Mouse (Mus musculus) spleen, postnatal 10 days (tissue): Measurements from ENCODE around the gene Ext2.

ENCODE experiments used
- DNase-seq, 2 experiments: peaks; one replicate each; pipeline ENCODE4 v3.0.0; 2021 to 2022; ENCODE audit warnings: low spot score in 2 of 2

Gene Ext2

DNA sequence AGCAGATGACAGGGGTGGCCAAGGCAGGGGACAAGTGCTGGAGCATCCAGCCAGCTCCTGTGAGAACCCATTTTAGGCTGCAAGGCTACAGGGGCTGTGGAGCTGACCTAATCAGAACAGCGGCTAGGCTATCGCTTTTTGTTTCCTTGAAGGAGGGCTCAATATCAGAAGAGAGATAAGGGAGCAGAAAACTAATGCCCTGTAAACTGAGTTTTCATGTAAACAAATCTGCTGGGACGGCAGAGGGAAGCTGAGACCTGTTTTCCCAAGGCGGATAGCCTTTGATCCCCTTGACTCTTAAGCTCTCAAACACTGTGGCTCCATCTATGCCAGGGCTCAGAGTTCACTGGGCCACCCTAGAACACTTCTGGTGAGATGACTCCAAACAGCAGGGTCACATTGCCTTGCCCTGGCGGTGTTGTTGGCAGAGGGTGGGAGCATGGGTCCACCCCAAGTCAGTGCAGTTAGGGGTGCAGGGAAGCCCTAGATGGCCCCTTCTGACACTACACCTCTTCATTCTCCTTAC, 83.3 kb downstream of the Ext2 start:
- DNase-seq: no peak

DNA sequence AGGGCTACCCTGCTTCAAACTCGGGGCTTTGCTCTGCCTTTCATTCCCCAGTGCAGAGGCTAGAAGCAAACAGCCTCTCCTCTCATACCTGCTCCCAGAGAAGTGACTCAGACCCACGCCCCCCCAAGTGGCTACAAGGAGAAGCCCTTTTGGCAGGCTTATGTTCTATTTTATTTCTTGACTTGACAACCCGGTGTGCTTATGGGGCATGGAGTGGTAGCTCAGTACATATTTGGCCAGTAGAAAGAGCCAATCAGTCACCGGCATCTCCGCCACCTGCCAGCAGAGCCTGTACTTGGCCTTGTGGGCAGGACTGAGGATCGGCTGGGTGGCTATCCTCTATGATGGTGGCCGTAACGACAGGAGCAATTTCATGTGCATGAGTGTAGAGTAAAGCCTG, 85.2 kb downstream of the Ext2 start:
- DNase-seq: no peak

DNA sequence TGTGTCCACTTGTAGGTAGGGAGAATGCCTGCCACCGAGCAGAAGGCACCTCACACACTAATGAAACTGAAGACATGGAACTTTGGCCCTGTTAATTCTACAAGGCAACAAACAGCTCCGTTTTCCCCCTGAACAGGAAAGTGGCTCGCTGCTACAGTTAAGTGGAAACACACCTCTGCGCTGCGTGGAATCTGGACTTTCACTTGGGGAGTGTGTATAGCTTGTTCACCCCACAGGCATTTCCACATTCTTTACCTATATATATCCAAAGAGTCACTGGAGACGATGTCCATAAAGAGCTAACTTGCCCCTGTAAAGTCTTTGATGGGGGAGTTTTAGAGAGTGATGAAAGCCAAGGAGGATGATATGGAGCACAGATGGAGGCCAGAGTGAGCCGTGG, 89.7 kb downstream of the Ext2 start:
- DNase-seq: no peak

DNA sequence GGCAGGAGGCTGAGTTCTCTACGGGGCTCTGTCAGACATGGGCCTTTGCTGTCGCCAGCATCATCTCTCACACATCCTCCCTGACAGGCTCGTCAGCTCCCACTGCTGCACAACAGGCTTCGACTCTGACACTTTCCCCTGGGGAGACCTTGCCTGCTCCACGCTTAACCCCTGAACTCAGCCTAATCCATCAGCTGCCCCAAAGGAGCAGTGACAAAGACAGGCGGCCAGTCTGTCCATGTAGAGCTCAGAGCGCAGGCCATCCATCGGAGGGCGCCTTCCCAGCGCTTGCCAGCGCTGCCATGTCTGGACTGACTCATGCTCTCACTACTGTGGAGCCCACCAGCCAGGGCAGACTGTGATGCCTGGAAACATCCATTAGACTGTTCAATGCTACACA, 92.8 kb downstream of the Ext2 start:
- DNase-seq: no peak

DNA sequence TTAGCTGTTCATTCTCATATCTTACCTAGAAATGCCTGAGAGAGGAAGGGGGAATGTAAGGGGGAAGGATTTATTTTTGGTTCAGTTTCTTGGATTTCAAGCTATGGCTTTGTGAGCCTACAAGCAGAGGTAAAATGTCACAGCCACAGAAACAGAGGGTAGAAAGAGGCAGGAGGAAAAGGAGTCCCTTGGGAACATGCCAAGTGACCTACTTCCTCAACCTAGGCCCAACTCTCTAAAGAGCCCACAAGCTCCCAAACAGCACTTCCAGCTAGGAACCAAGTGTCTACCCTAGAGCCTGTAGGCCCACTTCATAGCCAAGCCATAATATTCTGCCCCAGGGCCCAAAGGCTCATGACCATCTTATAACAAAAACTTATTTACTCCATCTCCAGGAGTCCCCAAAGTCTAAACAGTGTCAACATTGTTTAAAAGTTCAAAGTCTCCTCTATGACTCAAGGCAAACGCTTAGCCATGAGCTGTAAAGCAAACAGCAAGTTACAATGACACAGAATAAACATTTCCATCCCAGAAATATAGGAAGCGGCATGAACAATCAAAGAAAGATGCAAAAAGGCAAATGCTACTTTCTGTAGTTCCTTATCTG, 99.1 kb downstream of the Ext2 start:
- DNase-seq: no peak

DNA sequence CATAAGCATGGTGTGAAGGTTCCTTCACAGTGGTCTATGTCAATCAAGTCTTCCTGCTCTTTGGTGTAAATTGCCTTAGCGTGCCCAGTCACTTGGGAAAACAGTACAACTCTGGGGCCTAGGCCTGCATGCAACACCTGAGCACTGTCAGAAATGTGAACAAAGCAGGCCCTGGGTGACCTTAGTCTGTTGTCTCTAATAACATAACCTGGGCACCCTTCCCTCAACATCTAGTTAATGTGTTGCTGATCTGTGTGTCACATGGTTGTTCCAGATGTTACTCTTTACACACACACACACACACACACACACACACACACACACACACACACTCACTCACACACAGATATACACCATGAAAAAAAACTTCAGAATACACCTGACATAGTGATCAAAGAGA, 101.4 kb downstream of the Ext2 start:
- no peak for DNase-seq

DNA sequence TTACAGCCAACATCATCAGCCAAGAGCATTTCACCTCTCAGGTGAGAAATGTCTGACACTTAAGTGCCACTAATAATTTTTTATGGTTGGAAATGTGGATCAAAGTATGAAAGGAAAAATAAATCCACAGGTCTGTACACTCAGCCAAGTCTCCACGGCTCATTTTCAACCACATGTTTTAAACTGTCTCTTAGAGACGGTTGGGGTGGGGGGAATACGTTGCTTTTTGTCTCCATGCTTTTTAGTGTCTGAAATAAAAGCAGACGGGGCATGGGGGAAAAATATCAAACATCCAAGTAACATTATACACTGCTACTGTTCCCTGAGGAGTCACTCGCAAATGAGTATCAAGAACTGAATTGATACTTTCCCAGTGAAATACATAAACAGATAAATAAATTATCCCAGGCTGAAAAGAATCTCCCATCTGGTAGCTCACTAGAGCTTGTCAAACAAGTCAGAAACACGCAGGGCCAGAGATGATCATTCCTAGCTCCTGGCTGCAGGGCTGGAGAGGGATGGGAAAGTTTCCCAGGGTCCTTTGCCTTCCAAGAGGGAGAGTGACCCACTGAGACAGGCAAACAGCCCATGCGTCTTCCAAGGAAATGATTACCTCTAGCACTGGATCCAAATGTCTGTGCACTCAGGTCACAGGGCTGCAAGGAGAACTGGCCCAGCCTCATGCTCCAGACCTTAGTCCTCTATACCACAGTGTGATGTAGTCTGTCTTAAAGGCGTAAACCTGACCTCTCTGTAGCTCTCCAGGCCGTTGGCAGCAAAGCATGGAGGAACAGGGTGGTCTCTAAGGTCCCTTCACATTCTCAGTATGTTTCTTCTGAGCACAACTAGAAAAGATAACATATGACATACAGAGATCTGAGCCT, 102.3 kb downstream of the Ext2 start:
- DNase-seq: no peak

DNA sequence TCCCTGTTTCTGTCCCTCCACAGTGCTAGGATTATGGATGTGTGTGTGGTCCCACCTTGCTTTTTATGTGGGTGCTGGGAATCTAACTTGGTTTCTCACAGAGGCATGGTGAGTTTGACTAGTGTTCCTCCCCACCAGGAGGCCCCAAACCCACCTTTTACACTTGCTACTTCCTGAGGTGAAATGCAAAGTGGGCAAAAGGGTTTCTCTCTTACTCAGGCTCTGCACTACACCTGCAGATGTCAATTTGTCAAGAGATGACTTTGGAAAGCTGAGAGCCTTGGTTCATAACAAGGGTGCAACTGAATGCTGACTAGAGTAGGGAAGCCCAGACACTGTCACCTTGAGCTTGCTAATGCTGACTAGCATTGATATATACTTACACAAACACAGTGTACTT, 109.1 kb downstream of the Ext2 start:
- no peak for DNase-seq

DNA sequence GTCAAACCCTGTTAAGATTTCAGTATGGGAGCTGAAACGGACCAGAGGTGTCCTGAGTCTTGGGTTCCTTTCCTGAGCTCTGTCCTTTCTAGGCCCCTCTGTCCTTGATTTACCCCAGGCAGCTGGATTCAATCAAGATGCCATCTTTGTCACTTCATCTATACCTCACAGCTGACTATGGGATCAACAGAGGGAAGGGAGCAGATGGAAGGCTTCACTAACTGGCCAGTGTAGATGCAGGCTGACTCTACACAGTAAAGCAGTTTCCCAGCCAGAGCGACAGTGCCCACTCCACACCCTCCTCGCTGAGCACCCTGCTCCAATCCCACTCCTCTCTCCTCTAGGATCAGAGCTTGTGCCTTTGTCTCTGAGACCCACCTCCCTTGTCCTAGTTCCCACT, 110.9 kb downstream of the Ext2 start:
- no peak for DNase-seq

DNA sequence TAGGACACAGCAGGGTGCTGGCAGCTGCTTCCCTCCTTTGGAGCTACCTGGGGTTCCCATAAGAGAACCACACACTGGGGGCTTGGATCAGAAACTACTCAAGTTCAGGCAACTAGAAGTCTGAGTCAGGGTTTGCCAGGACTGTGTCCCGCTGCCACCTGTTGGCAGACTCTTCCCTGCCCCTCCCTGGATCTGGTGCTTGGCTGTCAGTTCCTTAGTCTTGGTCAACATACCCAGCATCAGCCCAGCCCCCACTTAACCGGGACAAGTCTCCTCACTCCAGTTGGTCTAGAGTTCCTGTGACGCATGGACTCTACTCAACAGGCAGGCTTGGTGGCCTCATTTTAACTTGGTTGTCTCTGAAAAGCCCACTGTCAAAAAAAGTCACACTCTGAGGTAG, 112.7 kb downstream of the Ext2 start:
- DNase-seq: no peak

DNA sequence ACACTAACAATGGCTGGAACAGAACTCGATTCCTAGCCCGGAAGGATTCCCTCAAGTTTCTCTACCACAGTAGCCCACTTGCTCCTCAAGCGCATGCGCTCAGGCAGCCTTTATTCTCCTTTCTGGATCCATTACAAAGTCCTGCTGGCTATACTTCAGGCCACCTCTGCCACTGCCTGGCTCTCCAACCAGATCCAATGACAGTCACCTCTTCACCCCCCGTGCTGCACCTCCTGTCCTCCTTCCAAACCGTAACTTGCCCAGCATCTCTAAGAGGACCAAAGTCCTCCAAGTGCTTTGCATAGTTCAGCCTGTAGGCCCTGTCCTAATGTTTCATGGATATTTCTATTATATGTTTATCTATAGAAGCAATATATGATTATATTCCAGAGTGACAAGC, 113.1 kb downstream of the Ext2 start:
- DNase-seq: no peak

DNA sequence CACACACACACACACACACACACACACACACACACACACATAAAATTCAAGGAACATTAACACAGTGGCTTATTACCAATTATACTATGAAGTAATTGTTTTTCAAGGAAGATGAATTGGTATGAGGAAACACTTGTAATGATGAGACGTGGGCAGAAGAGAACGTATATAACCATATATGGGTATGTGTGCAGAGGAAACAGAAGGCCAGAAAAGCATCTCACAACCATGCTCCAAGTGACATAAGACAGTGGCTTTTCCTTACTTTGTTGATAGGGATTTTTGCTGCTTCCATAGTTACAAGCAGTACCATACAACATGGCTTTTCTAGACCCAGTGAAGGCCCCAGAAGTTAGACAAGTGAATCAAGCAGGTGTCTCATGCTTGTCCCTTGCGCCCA, 115.5 kb downstream of the Ext2 start:
- no peak for DNase-seq

DNA sequence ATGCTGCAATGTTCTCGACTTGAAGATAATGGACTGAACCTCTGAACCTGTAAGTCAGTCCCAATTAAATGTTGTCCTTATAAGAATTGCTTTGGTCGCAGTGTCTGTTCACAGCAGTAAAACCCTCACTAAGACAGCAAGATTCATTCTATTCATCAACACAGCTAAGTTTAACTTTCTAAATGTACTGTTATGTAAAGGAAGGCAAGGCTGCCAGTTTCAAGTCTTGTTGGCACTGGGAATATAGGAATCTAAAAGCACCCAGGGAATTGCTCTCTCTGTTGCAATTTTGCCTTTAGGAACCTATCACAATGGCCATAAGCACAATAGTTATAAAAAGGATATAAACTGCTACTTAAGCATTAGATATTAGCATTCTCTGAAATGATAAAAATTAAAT, 116.0 kb downstream of the Ext2 start:
- DNase-seq: no peak

DNA sequence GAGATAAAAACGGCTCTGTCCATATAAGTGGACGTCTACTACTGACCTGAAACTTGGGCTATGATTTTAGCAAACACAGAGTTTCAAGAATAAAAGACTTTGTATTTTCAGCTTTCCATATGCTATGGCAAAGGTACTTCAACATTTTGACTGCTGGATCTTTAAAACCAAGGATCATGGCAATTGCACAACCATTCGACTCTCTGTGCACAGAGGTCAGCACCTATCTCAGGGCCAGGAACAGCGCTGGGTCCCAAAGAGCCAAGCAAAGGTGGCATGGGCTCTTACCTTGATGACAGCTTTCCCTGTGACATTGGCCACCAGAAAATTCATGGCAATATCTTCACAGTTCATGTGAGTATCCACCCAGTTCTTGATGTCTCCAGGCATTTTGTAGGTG, 118.2 kb downstream of the Ext2 start:
- no peak for DNase-seq

DNA sequence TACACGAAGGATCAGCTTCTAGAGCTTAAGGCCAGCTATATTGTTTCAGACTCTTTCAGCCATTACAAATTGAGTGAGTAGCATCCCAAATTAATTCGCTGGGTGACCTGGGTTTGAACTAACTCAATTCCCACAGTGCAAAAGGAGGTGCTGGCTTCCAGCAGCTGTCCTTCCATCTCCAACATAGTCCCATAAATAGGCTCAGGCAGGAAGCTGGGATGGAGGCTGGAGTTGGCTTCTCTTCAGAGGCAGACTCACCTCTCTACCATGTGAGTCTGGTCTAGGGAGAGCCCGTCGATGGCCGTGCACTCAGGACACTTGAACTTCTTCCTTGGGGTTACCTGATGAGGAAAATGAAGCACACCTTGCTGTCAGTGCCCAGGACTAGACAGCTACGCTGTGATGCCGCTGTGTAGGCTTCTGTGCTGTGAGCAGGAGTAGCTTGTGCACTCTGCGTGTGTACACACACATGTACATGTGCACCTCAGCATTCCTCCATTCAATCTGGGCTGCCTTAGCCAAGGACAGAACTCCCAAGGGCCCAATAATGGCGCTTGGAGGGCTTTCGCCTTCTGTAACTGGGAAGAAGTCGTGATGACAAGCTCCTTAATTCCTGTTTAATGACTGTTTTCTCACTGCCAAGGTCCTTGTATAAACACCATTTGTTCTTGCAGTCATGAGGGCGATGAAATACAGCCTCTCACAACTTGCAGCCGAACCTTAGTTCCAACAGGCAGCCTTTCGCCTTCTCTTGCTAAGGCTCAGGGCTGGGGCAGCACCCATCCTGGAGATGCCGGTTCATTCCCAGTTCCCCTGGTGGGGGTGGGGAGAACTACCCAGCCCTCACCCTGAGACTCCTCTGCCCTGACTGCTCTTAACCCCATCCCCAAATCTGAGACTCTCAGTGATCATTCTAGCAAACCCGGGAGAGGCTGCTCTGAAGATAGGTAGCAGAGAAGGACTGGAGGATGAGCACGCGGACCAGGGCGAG, 119.1 kb downstream of the Ext2 start:
- DNase-seq: no peak

DNA sequence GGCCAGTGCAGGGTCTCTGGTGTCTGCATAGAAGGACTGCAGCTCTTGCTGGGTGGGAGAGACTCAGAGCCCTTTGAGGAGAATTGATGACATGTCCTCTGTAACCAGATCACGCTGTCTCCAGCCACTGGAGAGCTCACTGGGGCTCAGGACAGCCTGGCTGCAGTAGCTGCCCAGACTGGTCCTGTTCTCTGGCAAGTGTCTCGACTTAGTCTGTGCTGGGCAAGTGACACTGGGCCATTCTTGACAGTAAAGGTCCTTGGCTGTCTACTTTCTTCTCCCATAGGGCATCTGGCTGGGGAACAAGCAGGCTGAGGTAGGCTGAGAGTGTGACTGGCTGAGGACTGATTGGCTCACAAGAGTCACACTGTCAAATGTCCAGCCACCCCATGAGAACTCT, 123.0 kb downstream of the Ext2 start:
- DNase-seq: no peak

DNA sequence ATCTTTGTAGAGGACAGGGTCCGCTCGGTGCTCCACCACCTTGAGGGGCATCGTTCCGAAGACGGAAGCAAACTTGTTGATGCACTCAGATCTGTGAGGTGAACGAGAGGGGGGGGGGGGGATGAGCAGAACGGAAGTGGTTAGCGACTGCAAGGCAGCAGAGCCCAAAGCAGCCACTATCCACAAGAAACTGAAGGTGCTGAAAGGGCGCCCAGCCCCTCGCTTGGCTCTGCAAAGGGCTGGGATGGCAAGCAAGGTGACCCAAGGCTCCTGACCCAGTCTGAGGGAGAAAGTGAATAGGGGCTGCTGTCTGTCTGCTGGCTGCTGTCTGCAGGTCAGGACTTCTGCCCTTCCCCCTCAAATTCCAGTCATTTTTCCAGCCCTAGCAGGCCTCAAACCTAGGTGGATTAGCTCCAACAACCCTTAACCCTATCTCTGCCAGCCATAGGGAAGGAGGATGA, 126.2 kb downstream of the Ext2 start:
- DNase-seq: no peak

DNA sequence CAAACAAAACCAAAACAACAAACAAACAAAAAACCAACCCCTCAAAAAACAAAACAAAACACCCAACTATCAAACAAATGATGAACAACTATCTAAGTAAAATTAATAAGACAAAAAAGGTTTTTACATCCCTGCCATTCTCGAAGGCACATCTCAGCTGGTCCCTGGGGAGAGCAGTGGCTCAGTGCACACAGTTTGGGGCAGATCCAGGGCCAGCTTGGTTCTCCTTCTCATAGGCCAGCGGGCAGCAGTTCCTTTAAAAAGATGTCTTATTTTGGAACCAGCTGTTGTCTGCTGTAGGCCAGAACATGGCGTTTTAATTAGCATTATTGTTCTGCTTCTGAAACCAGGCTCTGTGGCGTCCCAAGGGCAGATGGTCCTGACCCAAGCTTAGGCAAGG, 129.3 kb downstream of the Ext2 start:
- no peak for DNase-seq

DNA sequence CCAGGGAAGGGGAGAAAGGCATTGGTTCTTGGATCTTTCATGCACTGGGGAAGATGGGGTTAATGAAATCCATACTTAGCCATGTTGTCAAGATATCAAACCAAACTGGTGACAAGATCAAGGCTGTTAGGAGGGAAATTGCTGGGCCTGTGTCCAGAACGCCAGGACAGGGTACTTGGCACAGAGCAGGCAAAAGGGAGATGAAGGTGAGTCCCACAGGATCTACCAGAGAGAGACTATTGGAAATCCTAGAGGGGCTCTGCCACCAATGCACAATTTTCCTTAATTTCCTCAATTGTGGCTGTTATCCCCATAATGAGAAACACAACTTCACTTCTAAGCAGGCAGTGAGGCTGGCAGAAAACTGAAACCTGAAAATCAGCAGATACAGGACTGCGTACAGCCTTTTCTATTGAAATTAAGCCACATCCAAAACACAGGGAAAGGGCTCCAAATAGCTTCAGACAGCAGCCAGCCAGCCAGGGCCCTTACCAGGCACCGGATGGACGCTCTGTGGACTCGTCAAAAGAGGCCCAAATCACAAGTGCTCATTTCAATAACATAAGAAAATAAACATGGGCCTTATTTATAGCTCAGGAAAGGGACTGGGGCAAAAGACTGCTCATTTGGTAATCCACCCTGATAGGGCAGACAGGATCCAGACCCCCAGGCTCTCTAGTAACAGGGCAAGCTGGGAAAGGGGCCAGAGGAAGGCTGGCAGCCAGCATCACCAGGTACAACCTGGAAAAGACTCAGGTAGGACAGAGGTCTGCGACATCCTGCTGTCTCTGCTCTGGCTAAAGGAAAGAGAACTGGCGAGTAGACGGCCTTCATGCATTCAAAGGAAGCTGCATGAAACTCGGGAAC, 132.1 kb downstream of the Ext2 start:
- no peak for DNase-seq

DNA sequence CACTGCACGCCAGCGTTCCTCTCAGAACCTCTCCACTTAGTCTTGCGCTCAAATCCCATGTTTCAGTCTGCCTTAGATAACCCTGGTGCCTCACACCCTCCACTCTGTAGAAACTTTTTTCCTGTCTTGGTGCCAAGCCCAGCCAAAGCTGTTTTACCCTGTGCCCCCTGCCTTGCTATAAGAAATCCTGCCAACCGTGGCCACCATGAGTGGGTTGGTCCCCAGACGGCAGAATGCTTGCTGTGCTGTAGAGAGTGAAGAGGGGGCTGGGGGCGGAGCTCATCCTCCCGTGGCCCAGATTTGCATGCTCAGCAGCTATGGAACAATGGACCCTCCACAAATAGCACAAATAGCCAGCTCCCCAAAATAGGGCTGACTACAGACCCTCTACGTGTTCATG, 138.7 kb downstream of the Ext2 start:
- no peak for DNase-seq

DNA sequence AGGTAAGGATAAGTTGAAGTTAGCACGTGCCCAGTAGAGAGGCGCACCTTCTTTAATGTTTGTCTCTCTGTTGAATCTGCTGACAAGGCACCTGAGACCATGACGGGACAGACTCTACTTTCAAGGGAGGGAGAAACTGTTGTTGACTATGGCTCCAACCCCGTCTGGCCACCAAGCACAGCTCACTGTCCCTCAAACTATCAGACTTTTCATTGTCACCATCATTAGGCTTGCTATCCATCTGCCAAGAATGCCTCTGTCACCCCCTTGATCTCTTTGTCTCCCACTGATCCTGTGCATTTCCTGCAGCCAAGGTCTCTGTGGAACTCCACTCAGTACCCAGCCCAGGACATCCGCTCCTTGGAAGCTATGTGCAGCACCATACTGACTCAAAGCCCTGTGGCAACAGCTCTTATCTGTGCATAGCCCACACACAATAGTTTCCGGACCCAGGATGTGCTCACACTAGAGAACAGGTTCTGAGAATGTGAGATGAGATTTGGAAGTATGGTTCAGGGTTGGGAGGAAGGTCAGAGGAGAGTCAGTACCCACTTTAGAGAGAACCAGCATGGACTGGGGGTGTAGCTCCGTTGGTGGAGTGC, 139.7 kb downstream of the Ext2 start:
- DNase-seq: no peak
